Mouse (Mus musculus): ENCODE measurements at regions not wholly inside any gene's neighbourhood (a gene's known extent, or its start where the extent isn't known, plus 50 kb on each side); places are given as distances from the start of the nearest gene placed in this dataset.
"Not testable (repeated sequence)": the region's sequence is repeated elsewhere in the genome, so short reads cannot be mapped to it uniquely, and the experiment has no call there.

GRCm38 (mm10) chr12:29048596-29048995 lies 297.0 kb downstream of the Eipr1 start:
- not testable (repeated sequence) for TF ChIP-seq CTCF (IDR thresholded peaks at IDR 0.05; ENCODE audit: borderline replicate concordance, control insufficient read depth, extremely low read depth, insufficient read depth, low read length, poor library complexity); POLR2A (IDR thresholded peaks at IDR 0.05; ENCODE audit: control insufficient read depth, extremely low read depth, insufficient read depth, low read length, poor library complexity)

Measured in thymus, adult 2 months (tissue).